Mouse (Mus musculus) myocyte (in vitro differentiated cells): ENCODE results near the gene Slc29a1.

Experiments used
- E2F4 ChIP-seq: IDR thresholded peaks from one replicate; pipeline ENCODE4 v1.6.1; 2011; ENCODE audit warnings: mild to moderate bottlenecking, control low read depth, moderate library complexity; ENCODE audit not compliant: insufficient read depth
- MAX ChIP-seq: IDR thresholded peaks from one replicate; pipeline ENCODE4 v1.6.1; 2011; ENCODE audit warnings: low read depth, mild to moderate bottlenecking, control low read depth
- MYOD1 ChIP-seq, 3 experiments: IDR thresholded peaks; one replicate each; pipeline ENCODE4 v1.6.1; 2011; ENCODE audit warnings: control low read depth in 2 of 3, low read depth in 2 of 3, mild to moderate bottlenecking in 2 of 3, moderate library complexity in 1 of 3; ENCODE audit not compliant: insufficient read length in 2 of 3, control insufficient read depth in 1 of 3
- POLR2A ChIP-seq: IDR thresholded peaks from one replicate; pipeline ENCODE4 v1.6.1; 2011; ENCODE audit warnings: low read depth, mild to moderate bottlenecking, control low read depth, moderate library complexity; ENCODE audit not compliant: insufficient read length
- SRF ChIP-seq: IDR thresholded peaks from one replicate; pipeline ENCODE4 v1.6.1; 2011; ENCODE audit warnings: low read depth; ENCODE audit not compliant: control insufficient read depth, insufficient read length
- TCF3 ChIP-seq: IDR thresholded peaks from one replicate; pipeline ENCODE4 v1.6.1; 2011; ENCODE audit warnings: low read depth, control low read depth; ENCODE audit not compliant: insufficient read length
- USF1 ChIP-seq: IDR thresholded peaks from one replicate; pipeline ENCODE4 v1.6.1; 2011; ENCODE audit warnings: low read depth, mild to moderate bottlenecking, control low read depth, moderate library complexity

DNA sequence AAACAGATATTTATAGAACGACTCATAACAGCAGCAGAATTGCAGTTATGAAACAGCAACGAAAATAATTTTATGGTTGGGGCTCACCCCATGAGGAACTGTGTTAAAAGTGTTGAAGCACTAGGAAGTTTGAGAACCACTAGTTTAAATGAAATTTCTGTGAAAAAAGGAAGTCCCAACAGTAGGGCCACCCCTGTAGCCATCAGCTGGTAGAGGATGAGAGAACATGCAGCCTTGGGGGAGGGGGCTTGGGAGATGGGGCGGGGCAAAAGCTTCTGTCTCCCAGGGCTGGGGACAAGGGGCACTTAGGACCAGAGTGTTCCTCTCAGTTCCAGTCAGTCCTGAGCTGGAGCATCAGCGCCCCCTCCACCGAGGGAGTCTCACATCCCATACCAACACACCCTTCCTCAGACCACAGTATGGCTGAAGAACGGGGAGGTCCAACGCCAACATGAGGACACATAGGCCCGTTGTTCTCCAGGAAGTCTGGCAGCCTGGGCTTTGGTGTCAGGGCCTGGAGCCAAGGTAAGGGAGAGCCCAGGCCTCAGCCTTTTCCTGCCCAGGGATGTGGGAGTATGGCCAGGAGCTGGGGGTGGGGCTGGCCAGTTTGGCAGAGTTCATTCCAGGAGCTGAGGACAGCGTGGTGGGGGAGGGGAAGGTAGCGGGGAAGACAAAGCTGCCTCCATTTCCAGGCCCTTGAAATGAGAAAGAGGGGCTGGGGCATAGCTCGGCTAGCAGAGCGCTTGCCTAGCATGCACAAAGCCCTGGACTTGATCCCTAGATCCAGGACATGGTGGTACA is 15.1 kb downstream of the Slc29a1 start:
- TF ChIP-seq USF1 (no peak), MYOD1 (IDR thresholded peaks at IDR 0.05; ENCODE audit: control insufficient read depth in 1 of 3, insufficient read length in 2 of 3, low read depth in 2 of 3) (no peak), TCF3 (no peak), SRF (no peak), POLR2A (peak; percentile 56), MAX (no peak), E2F4 (no peak)
